In genomic region chr4:48380940-48381339, GRCm38 (mm10) we compare ENCODE assay signal across 8 mouse cellular contexts.
DNase-seq lines count a peak whose midpoint lies in the region; ATAC-seq and TF ChIP-seq lines count a peak whose summit lies in the region.

No protein-coding gene starts in this region.

- no peak for ATAC-seq in liver, embryonic 12.5 days
- peak; percentile 78 for ATAC-seq in forebrain, postnatal 0 days

- 4% methylated on average over 2 of the region's 2 CpGs for WGBS in liver, embryonic 12.5 days (ENCODE audit: insufficient replicate concordance)
- WGBS in forebrain, postnatal 0 days = 0% methylated on average over 2 of the region's 2 CpGs
- 2% methylated on average over 2 of the region's 2 CpGs for WGBS in limb, embryonic 10.5 days

- H3K4me1 ChIP-seq in liver, embryonic 12.5 days = no peaks in the 10 kb centered on the region
- no peaks in the 10 kb centered on the region for H3K4me1 ChIP-seq in forebrain, postnatal 0 days (ENCODE audit: insufficient read depth)
- no peaks in the 10 kb centered on the region for H3K4me1 ChIP-seq in limb, embryonic 10.5 days

- TF ChIP-seq CTCF in forebrain, postnatal 0 days (IDR thresholded peaks at IDR 0.05; ENCODE audit: low read depth) = peak; percentile 89

- H3K4me2 ChIP-seq in liver, embryonic 12.5 days = no peak overlapping the region
- no peak overlapping the region for H3K4me2 ChIP-seq in forebrain, postnatal 0 days (ENCODE audit: low read depth)

- peak; percentile 59 for DNase-seq in liver
- peak; percentile 52 for DNase-seq in cerebellum, adult 11 months
- DNase-seq in forebrain, postnatal 0 days = peak; percentile 94
- peak; percentile 35 to 77 for DNase-seq in kidney, adult 8-10 months
- peak; percentile 37 for DNase-seq in limb, embryonic 10.5 days (ENCODE audit: low spot score)
- peak; percentile 45 for DNase-seq in ovary, postnatal 36 days (ENCODE audit: low spot score)
- peak; percentile 76 for DNase-seq in thymus, postnatal 4 days

- 0 out of 2 replicates have a peak, but pooled peaks cover 5% of the 10 kb centered on the region for H3K9me3 ChIP-seq in liver, embryonic 12.5 days (replicated peaks)
- no peaks in the 10 kb centered on the region for H3K9me3 ChIP-seq in forebrain, postnatal 0 days (ENCODE audit: low read length)
- no peaks in the 10 kb centered on the region for H3K9me3 ChIP-seq in limb, embryonic 10.5 days (replicated peaks)

- no peak overlapping the region for H3K27ac ChIP-seq in liver, embryonic 12.5 days
- no peak overlapping the region for H3K27ac ChIP-seq in forebrain, postnatal 0 days (ENCODE audit: low read depth, low read length)
- H3K27ac ChIP-seq in limb, embryonic 10.5 days = no peak overlapping the region

- H3K9ac ChIP-seq in liver, embryonic 12.5 days = no peak overlapping the region
- H3K9ac ChIP-seq in forebrain, postnatal 0 days = no peak overlapping the region

- H3K4me3 ChIP-seq in liver, embryonic 12.5 days = no peak overlapping the region
- H3K4me3 ChIP-seq in forebrain, postnatal 0 days (ENCODE audit: low read depth, low read length) = no peak overlapping the region
- H3K4me3 ChIP-seq in limb, embryonic 10.5 days = no peak overlapping the region

- H3K27me3 ChIP-seq in liver, embryonic 12.5 days (replicated peaks) = no peaks in the 10 kb centered on the region
- no peaks in the 10 kb centered on the region for H3K27me3 ChIP-seq in forebrain, postnatal 0 days (ENCODE audit: insufficient read depth, low read length)
- H3K27me3 ChIP-seq in limb, embryonic 10.5 days (ENCODE audit: low read depth, poor library complexity, severe bottlenecking) = no peaks in the 10 kb centered on the region

- no peaks in the 10 kb centered on the region for H3K36me3 ChIP-seq in liver, embryonic 12.5 days
- H3K36me3 ChIP-seq in forebrain, postnatal 0 days (ENCODE audit: insufficient read depth) = no peaks in the 10 kb centered on the region
- no peaks in the 10 kb centered on the region for H3K36me3 ChIP-seq in limb, embryonic 10.5 days

Comparison
In these comparisons a context has a peak if more than half of its experiments do, and no peak if none do; other contexts are left out.
1. DNase-seq: peak in every context shown above with its lines; median percentile 94 in forebrain, postnatal 0 days; 76 in thymus, postnatal 4 days; 59 in liver; 56 in kidney, adult 8-10 months; 52 in cerebellum, adult 11 months; 45 in ovary, postnatal 36 days; 37 in limb, embryonic 10.5 days.